Mouse (Mus musculus) liver, embryonic 16.5 days (tissue): ENCODE measurements at regions not wholly inside any gene's neighbourhood (a gene's known extent, or its start where the extent isn't known, plus 50 kb on each side); places are given as distances from the start of the nearest gene placed in this dataset.

Source experiments
- ATAC-seq: fragments of 200-750 bp; cut with Nextera tagmentation; 2 replicates; pipeline ENCODE4 v1.8.0; 2017; ENCODE audit warnings: low read depth, mild to moderate bottlenecking, moderate number of reproducible peaks, moderate library complexity
- H3K27ac ChIP-seq: fragments of 300-500 bp; sonication (generic); 2 replicates; pipeline ENCODE4 v1.5.1; 2014; ENCODE audit warnings: mild to moderate bottlenecking, low read length
- H3K27me3 ChIP-seq: fragments of 300-500 bp; sonication (generic); 2 replicates; pipeline ENCODE4 v1.6.1; 2014; ENCODE audit warnings: low read depth, low read length, mixed read lengths; ENCODE audit not compliant: control insufficient read depth, insufficient read depth
- H3K36me3 ChIP-seq: fragments of 300-500 bp; sonication (generic); 2 replicates; pipeline ENCODE4 v1.6.1; 2014; ENCODE audit warnings: mild to moderate bottlenecking; ENCODE audit not compliant: control insufficient read depth, insufficient read depth
- H3K4me1 ChIP-seq: fragments of 300-500 bp; sonication (generic); 2 replicates; pipeline ENCODE4 v1.6.1; 2014; ENCODE audit warnings: low read depth, low read length, mixed read lengths; ENCODE audit not compliant: control insufficient read depth
- H3K4me2 ChIP-seq: fragments of 300-500 bp; sonication (generic); 2 replicates; pipeline ENCODE4 v1.6.1; 2014; ENCODE audit warnings: low read depth, low read length, mixed read lengths
- H3K4me3 ChIP-seq: fragments of 300-500 bp; sonication (generic); 2 replicates; pipeline ENCODE4 v1.5.1; 2014; ENCODE audit warnings: low read depth, mild to moderate bottlenecking, low read length
- H3K9ac ChIP-seq: fragments of 300-500 bp; sonication (generic); 2 replicates; pipeline ENCODE4 v1.6.1; 2014; ENCODE audit warnings: low read depth, low read length
- H3K9me3 ChIP-seq: fragments of 300-500 bp; sonication (generic); replicated peaks from 2 replicates; pipeline ENCODE4 v1.6.1; 2016; ENCODE audit warnings: low read length; ENCODE audit not compliant: control insufficient read depth
- WGBS: fragments of 180-500 bp; shearing (Covaris S2); extraction: QIAGEN DNeasy Blood & Tissue Kit; methylation state at CpG from one replicate; pipeline ENCODE4 v1.1.7; 2014; ENCODE audit not compliant: insufficient replicate concordance; 5-methylcytosine and 5-hydroxymethylcytosine counted together

GRCm38 (mm10) chr16:78197252-78197896 lies 103.9 kb upstream of the Cxadr start:
- H3K4me3 ChIP-seq = no peak overlapping the region
- no peaks in the 10 kb centered on the region for H3K9me3 ChIP-seq
- no peak overlapping the region for H3K27ac ChIP-seq
- no peak overlapping the region for H3K4me2 ChIP-seq
- no peak for ATAC-seq
- H3K4me1 ChIP-seq = no peaks in the 10 kb centered on the region; the same call in 1 of the 2 replicates
- H3K27me3 ChIP-seq = no peaks in the 10 kb centered on the region
- no peak overlapping the region for H3K9ac ChIP-seq
- H3K36me3 ChIP-seq = no peaks in the 10 kb centered on the region
- WGBS = 7% methylated on average over 10 of the region's 10 CpGs

GRCm38 (mm10) chr16:78170627-78171605 lies 130.4 kb upstream of the Cxadr start:
- Histone ChIP-seq H3K27ac (no peak overlapping the region), H3K9me3 (no peaks in the 10 kb centered on the region), H3K36me3 (no peaks in the 10 kb centered on the region), H3K4me2 (no peak overlapping the region), H3K27me3 (no peaks in the 10 kb centered on the region), H3K4me3 (no peak overlapping the region), H3K9ac (no peak overlapping the region), H3K4me1 (no peaks in the 10 kb centered on the region)
- whole genome bisulfite sequencing = 59% methylated on average over 9 of the region's 9 CpGs
- ATAC-seq = no peak

GRCm38 (mm10) chr16:78156876-78157232 lies 144.4 kb upstream of the Cxadr start:
- no peak for ATAC-seq
- Histone ChIP-seq H3K9ac (no peak overlapping the region), H3K27me3 (no peaks in the 10 kb centered on the region), H3K27ac (no peak overlapping the region), H3K4me1 (no peaks in the 10 kb centered on the region), H3K4me2 (no peak overlapping the region), H3K9me3 (no peaks in the 10 kb centered on the region), H3K4me3 (no peak overlapping the region), H3K36me3 (no peaks in the 10 kb centered on the region)
- WGBS = 55% methylated on average over 3 of the region's 3 CpGs

- 50% methylated on average over 7 of the region's 7 CpGs for WGBS
- Histone ChIP-seq H3K27ac (no peak overlapping the region), H3K27me3 (no peaks in the 10 kb centered on the region), H3K9me3 (no peaks in the 10 kb centered on the region), H3K9ac (no peak overlapping the region), H3K4me1 (no peaks in the 10 kb centered on the region), H3K36me3 (no peaks in the 10 kb centered on the region), H3K4me3 (no peak overlapping the region), H3K4me2 (no peak overlapping the region)
- no peak for ATAC-seq
Observed at GRCm38 (mm10) chr16:78156138-78156875, 145.0 kb upstream of the Cxadr start.

GRCm38 (mm10) chr16:78153899-78154605 lies 147.2 kb upstream of the Cxadr start:
- 44% methylated on average over 2 of the region's 2 CpGs for WGBS
- H3K27ac ChIP-seq = no peak overlapping the region

GRCm38 (mm10) chr16:78144146-78144545 lies 157.1 kb upstream of the Cxadr start:
- ATAC-seq = no peak

More at GRCm38 (mm10) chr16:78153899-78154605, 147.2 kb upstream of the Cxadr start:
- ATAC-seq = no peak
- H3K36me3 ChIP-seq = no peaks in the 10 kb centered on the region
- H3K27me3 ChIP-seq = no peaks in the 10 kb centered on the region
- no peak overlapping the region for H3K4me2 ChIP-seq
- H3K9me3 ChIP-seq = no peaks in the 10 kb centered on the region
- H3K4me1 ChIP-seq = no peaks in the 10 kb centered on the region
- H3K4me3 ChIP-seq = no peak overlapping the region
- H3K9ac ChIP-seq = no peak overlapping the region

GRCm38 (mm10) chr16:78135501-78135900 lies 165.8 kb upstream of the Cxadr start:
- Histone ChIP-seq H3K27ac (no peak overlapping the region), H3K36me3 (no peaks in the 10 kb centered on the region), H3K9me3 (no peaks in the 10 kb centered on the region), H3K9ac (no peak overlapping the region), H3K4me3 (no peak overlapping the region), H3K4me1 (no peaks in the 10 kb centered on the region), H3K27me3 (no peaks in the 10 kb centered on the region), H3K4me2 (no peak overlapping the region)
- WGBS = 77% methylated on average over 5 of the region's 5 CpGs
- ATAC-seq = no peak

More at GRCm38 (mm10) chr16:78144146-78144545, 157.1 kb upstream of the Cxadr start:
- Histone ChIP-seq H3K9me3 (no peaks in the 10 kb centered on the region), H3K4me2 (no peak overlapping the region), H3K27me3 (no peaks in the 10 kb centered on the region), H3K27ac (no peak overlapping the region), H3K36me3 (no peaks in the 10 kb centered on the region), H3K9ac (no peak overlapping the region), H3K4me1 (no peaks in the 10 kb centered on the region), H3K4me3 (no peak overlapping the region)
- WGBS = 41% methylated on average over 1 of the region's 1 CpGs

- ATAC-seq = no peak
- H3K27ac ChIP-seq = no peak overlapping the region
- WGBS = 62% methylated on average over 7 of the region's 7 CpGs
- H3K9ac ChIP-seq = no peak overlapping the region
- no peak overlapping the region for H3K4me3 ChIP-seq
- H3K4me2 ChIP-seq = no peak overlapping the region
- no peaks in the 10 kb centered on the region for H3K9me3 ChIP-seq
- H3K4me1 ChIP-seq = no peaks in the 10 kb centered on the region
- no peaks in the 10 kb centered on the region for H3K27me3 ChIP-seq
- no peaks in the 10 kb centered on the region for H3K36me3 ChIP-seq
Observed at GRCm38 (mm10) chr16:78134531-78134930, 166.8 kb upstream of the Cxadr start.
